Mouse (Mus musculus): ENCODE results near the gene Fgd6. TPM values are rescaled to one million over a fixed set of nuclear protein-coding genes. Genes with fewer than 3 reads are reported as not detected.

The Fgd6 gene
- total RNA-seq, 2 experiments from 2014 or later = 9.4 to 11.7 TPM

DNA sequence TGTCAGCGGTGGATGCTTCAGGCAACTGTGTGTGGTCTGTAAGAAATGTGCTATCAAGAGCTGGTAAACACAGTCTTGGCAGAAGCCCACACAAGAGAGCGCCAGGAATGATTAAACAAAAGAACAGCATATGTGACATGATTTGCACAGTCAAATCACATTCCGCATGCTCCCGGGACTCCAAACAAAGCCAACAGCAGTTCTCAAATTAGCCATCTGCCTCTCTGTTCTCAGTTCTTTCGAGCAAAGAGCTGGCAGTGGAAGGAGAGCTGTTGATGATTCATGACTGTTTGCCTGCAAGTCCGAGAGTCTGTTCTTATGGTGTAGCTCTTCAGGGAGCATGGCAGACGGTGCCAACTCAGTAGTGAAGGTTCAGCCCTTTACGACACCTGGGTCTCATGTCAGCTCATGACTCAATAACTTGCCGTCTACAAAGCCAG, 93.9 kb downstream of the Fgd6 start:
- DNase-seq (ENCODE audit: low spot score in 2 of 2) = peak; percentile 70 to 78

DNA sequence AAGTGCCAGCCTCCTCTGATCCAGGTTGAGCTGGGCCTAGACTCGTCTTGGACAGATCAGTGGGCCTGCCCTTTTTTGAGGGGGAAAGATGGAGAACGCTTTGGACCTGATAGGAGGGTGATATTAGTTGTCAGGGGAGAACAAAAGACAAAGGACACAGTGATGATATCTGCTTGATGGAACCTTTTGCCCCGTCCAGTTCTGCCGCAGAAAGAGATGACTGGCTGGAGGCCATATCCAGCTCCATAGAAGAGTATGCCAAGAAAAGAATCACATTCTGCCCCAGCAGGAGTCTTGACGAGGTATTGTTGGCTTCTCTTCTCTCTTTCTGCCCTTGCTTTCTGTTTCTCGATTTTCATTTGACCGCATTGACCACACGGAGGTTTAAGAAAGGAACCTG, 97.3 kb downstream of the Fgd6 start:
- DNase-seq (ENCODE audit: low spot score in 2 of 2) = no peak

DNA sequence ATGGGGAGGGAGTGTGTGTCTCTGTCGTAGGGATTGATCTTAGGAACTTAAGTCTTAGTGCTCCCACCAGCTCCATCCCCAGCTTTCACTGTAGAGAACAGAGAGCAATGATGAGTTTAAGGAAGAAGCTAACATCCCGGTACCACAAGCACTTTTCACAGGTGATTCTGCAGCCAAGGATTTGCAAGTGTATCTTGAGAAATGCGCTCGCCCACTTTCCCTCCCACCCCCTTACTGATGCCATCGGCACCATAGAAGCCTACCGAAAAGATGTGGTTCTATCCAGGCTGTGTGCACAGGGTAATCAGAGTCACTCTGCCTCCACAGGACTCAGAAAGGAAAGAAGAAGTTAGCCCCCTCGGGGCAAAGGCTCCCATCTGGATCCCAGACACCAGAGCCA, 97.9 kb downstream of the Fgd6 start:
- peak in 1 of 2 experiments; percentile 32 for DNase-seq (ENCODE audit: low spot score in 2 of 2)

DNA sequence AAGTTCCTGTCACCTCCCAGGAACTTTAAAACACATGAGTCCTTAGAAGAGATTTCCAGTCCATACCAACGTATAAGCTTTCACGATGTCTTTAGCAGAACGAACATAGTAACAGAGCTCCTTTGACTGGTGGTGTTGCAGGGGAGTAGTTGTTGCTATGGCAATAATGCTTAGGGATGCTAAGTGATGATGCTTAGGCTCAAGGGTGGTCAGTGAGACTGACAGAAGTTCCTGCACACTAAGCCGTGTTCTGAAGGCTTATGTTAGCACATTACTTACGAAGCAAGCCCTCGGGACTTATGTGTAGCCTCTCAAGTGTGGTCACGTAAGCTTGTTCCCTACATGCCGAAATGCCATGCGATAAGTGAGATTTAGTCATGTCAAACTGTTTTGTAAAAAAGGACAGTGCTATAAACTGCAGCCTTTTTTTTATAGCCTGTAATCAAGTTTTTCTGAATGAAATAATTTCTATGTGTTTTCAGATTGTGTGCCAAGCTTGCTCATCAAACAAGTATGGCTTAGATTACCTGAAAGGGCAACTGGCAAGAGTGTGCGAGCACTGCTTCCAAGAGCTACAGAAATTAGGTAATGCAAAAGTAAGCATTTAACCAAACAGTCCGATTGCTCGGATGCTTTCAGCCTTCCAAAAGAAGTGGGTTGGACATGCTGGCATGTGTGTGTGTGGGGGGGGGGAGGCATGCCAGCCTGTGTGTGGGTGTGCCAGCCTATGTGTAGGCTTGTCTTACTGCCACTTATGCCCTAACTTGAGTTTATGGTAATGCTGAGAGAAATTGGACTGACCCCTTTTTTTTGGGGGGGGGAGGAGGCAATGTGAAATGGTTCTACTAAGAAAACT, 99.0 kb downstream of the Fgd6 start:
- DNase-seq (ENCODE audit: low spot score in 2 of 2) = no peak

DNA sequence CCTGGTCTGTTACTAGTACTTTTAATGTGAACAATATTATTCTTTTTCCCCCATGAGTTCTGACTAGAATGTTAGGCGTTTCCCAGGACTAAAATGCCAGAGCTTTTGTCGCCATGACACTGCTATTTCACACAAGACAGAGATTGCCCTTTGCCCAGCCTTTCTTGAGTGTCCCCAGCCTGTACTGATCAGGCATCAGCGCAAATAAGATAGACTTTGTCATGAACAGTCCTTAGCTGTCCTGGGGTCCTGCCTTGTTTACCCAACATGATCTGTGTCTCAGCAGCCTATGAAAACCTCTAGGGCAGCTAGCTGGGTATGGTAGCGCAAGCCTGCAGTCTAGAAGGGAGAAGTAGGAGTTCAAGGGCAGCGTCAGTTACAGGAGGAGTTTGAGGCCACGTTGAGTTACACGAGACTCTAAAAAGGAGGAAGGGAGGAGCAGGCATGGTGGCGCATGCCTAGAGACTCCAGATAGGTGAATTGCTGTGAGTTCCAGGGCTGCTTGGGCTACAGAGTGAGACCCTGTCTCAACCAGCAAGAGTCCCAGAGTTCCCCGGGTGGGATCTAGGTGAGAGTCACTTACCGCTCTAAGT, 103.2 kb downstream of the Fgd6 start:
- no peak for DNase-seq (ENCODE audit: low spot score in 2 of 2)

DNA sequence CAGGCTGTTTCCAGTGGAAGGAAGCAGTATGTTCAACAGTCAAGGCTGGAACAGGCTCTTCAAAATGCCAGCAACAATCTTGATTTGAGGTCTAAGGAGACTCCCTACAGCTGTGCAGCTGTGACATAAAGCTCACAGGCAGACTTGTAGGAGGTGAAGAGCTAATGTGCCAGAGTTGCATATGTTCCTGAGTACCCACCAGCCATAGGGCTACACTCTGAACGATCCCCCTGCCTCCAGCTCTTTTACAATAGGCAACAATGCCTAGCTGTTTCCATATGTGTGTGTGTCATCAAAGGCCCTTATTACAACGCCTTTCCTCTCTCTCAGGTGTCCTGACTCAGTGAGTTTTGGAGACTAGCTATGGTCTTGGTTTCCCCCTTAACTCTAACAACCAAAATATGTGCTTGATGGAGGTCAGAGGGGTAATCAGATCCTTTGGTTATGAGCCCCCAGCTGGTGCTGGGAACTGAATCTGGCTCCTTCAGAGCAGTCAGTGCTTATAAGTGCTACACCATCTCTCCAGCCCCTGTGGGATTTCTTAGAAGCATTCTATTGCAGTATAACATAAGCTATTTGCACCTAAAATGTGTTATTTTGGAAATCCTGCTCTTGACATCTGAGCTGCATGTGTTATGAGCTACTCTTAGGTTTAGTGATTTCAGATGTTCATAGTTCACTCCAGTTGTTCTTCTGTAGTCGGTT, 104.6 kb downstream of the Fgd6 start:
- no peak for DNase-seq (ENCODE audit: low spot score in 2 of 2)

DNA sequence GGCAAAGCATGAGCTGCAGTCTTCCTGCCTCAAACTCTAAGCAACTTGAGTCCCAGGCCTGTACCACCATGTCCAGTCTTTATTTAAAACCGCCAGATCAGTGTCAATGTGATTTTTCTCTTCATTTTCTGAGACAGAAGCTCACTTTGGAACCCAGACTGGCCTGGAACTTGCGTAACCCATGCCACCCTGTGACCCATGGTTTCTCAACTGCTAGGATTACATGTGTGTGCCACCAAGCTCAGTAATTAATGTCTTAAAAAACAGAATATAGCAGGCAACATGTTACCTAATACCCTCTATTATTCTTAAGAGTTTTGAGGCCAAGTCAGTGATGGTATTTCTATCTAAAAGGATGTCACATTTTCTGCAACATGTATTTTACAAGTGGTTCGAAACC, 106.6 kb downstream of the Fgd6 start:
- no peak for DNase-seq (ENCODE audit: low spot score in 2 of 2)

DNA sequence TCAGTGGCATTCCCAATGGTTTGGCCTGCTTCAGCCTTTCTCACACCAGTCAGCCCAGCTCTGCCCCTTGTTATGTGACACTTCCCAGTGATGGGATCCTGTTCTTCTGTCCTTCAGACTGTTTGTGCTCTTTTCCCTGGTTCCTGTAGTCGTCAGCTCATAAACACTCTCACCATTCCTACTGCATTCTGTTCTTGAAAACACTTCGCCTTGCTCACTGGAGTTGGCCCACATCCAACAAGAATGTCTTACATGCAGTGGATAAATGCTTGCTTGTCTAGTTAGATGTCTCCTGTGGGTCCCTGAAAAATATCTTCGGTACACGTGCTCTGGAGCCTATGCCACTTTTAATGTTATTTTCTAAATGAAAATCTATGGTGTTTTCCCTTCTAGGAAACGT, 108.8 kb downstream of the Fgd6 start:
- DNase-seq (ENCODE audit: low spot score in 2 of 2) = no peak

DNA sequence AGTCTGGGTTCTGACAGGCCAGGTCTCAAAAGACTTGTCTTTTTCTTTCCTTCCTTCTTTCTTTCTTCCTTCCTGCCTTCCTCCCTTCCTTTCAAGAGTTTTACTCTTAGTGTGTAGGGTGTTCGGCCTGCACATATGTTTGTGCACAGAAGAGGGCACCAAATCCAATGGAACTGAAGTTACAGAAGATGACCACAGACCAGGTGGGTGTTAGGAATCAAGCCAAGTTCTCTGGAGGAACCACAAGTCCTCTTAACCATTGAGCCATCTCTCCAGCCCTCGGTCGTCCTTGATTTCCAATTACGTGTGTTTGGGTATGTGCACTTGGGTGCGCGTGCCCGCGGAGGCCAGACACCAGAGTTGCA, 111.6 kb downstream of the Fgd6 start:
- DNase-seq (ENCODE audit: low spot score in 2 of 2) = no peak

DNA sequence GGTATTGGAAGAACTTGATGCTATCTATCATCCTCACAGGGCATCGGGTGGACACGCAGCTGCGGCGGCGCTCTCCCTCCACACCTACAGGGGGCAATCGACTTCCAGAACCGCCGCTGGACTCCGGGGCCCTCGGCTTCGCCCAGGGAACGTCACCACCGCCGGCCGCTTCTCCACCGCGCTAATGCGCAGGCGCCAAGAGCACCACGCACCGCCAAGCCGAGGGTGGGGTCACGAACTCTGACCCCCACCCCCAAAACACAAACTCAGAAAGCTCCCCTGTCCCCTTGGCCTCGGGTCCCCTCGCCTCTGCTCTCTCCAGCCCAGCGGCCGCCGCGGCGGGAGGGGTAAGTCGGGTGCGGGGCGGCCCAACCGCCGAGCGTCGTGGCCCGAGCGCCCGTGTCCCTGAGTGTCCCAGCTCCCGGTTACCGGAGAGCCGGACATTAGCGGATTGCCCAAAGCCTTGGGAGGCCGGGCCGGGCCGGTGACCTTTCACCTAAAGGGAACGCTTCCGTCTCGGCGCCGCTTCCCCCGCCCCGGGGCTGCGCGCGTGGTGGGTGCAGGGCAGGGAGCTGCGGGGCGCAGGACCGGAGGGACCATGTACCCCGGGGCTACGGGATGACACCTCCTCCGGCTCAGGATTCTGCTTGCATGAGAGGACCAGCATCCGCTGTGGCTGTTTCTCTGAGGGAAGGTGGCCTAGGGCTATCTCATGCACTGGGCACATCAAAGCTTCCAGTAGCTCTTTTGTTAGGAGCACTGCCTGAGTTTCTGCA, 112.1 kb downstream of the Fgd6 start, which contains the start of gene Nr2c1:
Gene Nr2c1 (plus strand): TSS at position 268 of the 776 bp plus-strand sequence.
- DNase-seq (ENCODE audit: low spot score in 2 of 2) = peak; percentile 94

DNA sequence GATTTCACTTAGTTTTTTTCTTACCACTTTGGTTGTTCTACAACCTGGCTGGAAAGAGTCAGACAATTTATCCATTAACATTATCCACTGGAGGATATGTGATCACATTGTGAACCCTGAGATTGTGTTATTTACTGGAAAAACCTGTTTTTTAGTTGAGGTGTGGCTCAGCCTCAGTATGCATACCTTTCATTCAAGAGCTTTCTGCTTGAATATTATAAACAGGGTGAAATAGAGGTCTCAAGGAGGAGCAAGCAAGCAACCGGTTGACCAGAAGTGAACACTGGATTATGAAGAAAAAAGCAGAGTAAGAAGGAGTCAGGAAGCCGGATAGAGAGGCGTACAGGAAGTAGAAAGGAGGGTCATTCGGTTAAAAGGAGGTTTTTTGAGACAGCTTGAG, 115.7 kb downstream of the Fgd6 start:
- DNase-seq (ENCODE audit: low spot score in 2 of 2) = no peak

DNA sequence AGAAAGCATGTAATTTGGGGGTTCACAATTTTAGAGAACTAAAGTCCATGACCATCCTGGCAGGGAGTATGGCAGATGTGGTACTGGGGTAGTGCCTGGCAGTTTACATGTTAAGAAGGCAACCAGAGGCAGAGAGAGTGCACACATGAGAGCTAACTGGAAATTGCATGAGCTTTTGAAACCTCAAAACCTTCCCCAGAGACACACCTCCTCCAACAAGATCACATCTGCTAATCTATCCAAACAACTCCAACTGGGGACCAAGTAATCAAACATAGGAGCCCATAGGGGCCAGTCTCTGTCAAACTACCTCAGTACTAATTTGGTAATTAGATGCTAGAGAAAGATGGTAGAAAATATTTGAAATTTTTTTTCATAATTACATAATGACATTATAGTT, 118.0 kb downstream of the Fgd6 start:
- DNase-seq (ENCODE audit: low spot score in 2 of 2) = no peak

DNA sequence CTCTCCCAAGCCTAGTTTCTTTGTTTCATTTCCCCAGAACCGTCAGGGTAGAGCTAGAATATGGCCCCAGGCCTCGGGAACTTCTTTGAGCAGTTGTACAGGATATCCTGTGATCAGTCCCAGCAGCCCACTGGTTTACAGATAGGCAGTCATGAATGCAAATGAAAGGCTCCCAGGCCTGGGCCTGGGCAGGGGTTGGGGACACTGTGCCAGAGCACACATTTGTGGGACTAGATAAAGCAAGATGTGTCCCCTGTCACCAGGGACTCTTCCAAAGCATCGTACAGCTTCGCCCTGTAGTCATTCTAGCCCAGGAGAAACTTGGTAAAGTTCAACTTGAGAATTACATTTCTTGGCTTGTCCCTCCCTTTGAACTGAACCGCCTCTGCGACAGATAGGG, 123.2 kb downstream of the Fgd6 start:
- DNase-seq (ENCODE audit: low spot score in 2 of 2) = no peak

DNA sequence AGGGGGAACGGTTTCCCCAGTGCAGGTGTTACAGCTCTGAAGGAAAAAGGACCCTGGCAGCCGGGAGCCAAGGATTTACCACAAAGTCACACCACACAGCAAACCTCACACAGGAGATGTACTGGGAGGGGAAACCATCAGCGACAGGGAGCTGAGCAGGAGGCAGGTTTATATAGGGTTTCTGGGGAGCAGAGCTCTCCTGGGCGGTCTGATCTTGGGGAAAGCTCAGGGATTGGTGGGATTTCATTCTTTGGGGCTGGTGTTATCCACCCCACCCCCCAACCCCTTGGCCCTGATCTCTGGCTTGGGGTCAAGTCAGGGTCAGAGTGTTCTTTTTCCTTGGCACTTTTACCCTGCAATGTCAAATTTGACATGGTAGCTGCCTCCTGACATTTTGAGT, 123.6 kb downstream of the Fgd6 start:
- DNase-seq (ENCODE audit: low spot score in 2 of 2) = no peak

DNA sequence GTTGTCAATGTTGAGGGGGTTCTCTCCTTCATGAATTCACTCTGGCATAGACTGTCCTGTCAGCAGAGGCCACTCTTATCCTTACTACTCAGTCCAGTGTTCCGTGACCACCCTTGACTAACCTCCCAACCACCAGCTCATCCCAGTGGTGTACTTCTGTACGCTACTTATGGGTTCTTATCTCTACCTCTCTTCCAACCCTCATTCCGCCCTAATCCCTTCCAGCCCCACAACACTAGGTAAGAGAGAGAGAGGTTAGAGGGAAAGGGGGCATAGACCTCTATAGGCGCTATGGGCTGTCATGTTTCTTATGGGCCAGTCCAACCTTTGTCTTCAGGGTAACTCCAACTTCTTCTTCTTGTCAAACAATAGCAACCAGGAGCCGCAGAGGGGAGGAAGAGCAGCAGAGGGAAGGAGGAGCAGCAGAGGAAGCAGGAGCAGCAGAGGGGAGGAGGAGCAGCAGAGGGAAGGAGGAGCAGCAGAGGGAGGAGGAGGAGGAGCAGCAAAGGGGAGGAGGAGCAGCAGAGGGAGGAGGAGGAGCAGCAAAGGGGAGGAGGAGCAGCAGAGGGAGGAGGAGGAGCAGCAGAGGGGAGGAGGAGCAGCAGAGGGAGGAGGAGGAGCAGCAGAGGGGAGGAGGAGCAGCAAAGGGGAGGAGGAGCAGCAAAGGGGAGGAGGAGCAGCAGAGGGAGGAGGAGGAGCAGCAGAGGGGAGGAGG, 125.4 kb downstream of the Fgd6 start:
- DNase-seq (ENCODE audit: low spot score in 2 of 2) = no peak

DNA sequence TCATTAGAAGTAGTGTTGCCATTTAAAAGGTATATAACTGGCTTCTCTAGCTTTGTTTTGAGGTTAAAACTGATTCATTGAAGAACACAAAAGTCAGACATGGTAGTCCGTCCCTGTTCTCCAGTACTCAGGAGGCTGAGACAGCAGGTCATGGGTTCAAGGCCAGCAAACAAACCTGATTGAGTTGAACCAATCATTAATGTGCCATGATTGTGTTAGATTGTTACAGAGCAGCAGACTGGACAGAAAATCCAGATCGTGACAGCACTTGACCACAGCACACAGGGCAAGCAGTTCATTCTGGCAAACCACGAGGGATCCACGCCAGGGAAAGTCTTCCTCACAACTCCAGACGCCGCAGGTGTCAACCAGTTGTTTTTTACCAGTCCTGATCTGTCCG, 126.2 kb downstream of the Fgd6 start:
- no peak for DNase-seq (ENCODE audit: low spot score in 2 of 2)

DNA sequence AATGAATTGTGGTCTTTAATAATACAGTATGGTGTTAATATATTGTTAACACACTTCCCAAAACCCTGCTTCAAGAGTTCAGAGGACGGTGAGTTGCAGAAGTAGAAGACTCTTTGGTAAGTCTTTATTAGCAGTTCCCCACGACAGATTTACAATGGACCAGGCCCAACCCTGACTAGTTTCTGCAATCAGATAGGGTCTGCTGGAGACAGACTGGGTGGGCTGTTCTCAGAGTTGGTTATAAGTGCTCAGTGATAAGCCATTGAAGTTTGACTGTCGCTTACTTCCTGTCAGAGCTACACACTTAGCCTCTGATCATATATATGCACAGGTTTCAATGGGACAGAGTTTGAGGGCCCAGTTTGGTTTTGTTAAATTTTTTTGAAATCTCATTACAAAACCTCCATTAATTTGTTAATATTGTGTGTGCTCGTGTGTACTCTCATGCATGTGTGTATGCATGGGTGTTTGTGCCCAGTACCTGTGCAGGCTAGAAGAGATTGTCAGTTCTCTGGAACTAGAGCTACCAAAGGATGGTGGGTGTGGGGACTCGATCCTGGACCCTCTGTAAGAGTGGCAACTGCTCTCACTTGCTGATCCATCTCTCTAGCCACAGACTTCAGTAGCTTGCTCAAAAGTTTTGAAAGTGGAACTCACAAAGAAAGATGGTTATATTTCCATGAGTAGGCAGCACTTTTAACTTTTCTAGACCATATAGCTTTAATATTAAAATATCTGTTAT, 128.5 kb downstream of the Fgd6 start:
- no peak for DNase-seq (ENCODE audit: low spot score in 2 of 2)

DNA sequence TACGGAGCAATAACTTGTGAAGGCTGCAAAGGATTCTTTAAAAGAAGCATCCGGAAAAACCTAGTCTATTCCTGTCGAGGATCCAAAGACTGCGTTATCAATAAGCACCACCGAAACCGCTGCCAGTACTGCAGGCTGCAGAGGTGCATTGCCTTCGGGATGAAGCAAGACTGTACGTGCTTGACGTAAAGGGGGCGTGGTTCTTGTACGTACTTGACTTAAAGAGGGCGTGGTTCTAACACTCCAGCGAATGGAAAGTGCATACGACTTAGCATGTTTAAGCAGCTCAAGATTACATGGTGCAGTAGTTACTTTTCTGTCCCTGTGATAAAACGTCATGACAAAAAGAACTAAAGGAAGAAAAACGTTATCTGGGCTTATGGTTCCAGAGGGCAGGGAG, 129.6 kb downstream of the Fgd6 start:
- DNase-seq (ENCODE audit: low spot score in 2 of 2) = no peak

DNA sequence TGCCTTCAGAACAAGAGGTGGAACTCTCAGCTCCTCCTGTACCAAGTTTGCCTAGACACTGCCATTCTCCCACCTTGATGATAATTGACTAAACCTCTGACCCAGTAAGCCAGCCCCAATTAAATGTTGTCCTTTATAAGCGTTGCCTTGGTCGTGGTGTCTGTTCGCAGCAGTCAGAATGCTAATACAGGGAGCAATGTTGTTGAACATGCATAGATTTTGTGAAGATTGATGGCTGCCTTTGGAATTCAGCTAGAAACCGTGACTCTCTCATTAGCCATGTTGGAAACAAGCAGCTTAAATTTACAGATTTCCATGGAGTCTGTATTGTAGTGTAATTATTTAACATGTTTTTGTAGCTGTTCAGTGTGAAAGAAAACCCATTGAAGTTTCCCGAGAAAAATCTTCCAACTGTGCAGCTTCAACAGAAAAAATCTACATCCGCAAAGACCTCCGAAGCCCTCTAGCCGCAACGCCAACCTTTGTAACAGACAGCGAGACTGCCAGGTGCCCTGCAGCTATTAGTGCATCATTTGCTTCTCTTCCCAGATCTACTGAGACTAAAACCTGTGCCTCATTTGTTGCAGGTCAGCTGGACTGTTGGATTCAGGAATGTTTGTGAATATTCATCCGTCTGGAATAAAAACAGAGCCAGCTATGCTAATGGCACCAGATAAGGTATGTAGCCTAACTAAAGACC, 131.4 kb downstream of the Fgd6 start:
- no peak for DNase-seq (ENCODE audit: low spot score in 2 of 2)

Data from left cerebral cortex, adult 18-20 months (tissue).